Mouse (Mus musculus) midbrain, embryonic 16.5 days (tissue): ENCODE data around the gene Podn. TPM values are rescaled to one million over a fixed set of nuclear protein-coding genes. Genes with fewer than 3 reads are reported as not detected.

Experiments used
- ATAC-seq: fragments of 200-750 bp; cut with Nextera tagmentation; 2 replicates; pipeline ENCODE4 v1.8.0; 2017; ENCODE audit warnings: moderate TSS enrichment
- H3K27ac ChIP-seq: fragments of 300-500 bp; sonication (generic); 2 replicates; pipeline ENCODE4 v1.5.1; 2014; ENCODE audit warnings: mild to moderate bottlenecking, low read length, mixed read lengths
- H3K27me3 ChIP-seq: fragments of 300-500 bp; sonication (generic); 2 replicates; pipeline ENCODE4 v1.6.1; 2014; ENCODE audit warnings: low read depth, low read length, mixed read lengths; ENCODE audit not compliant: control insufficient read depth, insufficient read depth
- H3K36me3 ChIP-seq: fragments of 300-500 bp; sonication (generic); 2 replicates; pipeline ENCODE4 v1.6.1; 2014; ENCODE audit warnings: mild to moderate bottlenecking, low read length, moderate library complexity, mixed read lengths; ENCODE audit not compliant: control insufficient read depth, insufficient read depth
- H3K4me1 ChIP-seq: fragments of 300-500 bp; sonication (generic); 2 replicates; pipeline ENCODE4 v1.6.1; 2014; ENCODE audit warnings: mild to moderate bottlenecking, low read length, mixed read lengths; ENCODE audit not compliant: control insufficient read depth, insufficient read depth
- H3K4me2 ChIP-seq: fragments of 300-500 bp; sonication (generic); 2 replicates; pipeline ENCODE4 v1.6.1; 2014; ENCODE audit warnings: mild to moderate bottlenecking, low read length, mixed read lengths
- H3K4me3 ChIP-seq: fragments of 300-500 bp; sonication (generic); 2 replicates; pipeline ENCODE4 v1.5.1; 2014; ENCODE audit warnings: low read depth, mild to moderate bottlenecking, low read length, moderate library complexity, mixed read lengths
- H3K9ac ChIP-seq: fragments of 300-500 bp; sonication (generic); 2 replicates; pipeline ENCODE4 v1.6.1; 2014; ENCODE audit warnings: low read depth, low read length, mixed read lengths
- H3K9me3 ChIP-seq: fragments of 300-500 bp; sonication (generic); replicated peaks from 2 replicates; pipeline ENCODE4 v1.6.1; 2014; ENCODE audit warnings: mild to moderate bottlenecking, low read length, mixed read lengths; ENCODE audit not compliant: control insufficient read depth, poor library complexity, severe bottlenecking
- WGBS: fragments of 180-500 bp; shearing (Covaris S2); extraction: QIAGEN DNeasy Blood & Tissue Kit; methylation state at CpG from one replicate; pipeline ENCODE4 v1.1.7; 2014; 5-methylcytosine and 5-hydroxymethylcytosine counted together
- polyA plus RNA-seq: library from polyadenylated mRNA; unstranded; fragments of >200 nt; fragmentation: Nextera tagmentation; extraction: Ambion mirVana; gene quantifications from 2 replicates; pipeline ENCODE4 v1.2.1, GENCODE M21; 2015

Gene Podn
- polyA plus RNA-seq, 1 experiment from 2014 or later, result 0.51 TPM

DNA sequence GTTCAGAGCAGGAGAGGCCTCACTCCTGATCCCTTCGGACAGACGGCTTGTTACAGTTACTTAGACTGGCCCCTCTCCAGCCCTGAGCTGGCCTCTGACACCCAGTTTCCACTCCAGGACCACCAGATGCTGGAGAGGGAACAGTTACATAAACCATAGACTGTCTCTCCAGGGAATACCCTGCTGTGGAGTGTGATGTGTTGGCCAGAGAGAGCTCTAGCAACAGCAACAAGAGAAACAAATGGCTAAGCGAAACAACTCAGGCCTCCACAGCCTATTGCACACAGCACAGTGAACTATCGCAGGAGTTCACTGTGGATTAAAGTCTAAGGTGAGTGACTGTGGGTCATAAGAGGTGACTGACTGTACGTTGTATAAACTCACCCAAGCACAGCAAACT lies 71.6 kb downstream of the Podn start:
- no peak for ATAC-seq
- no peak overlapping the region for H3K9ac ChIP-seq
- H3K27ac ChIP-seq, result no peak overlapping the region
- peaks cover 3% of the 10 kb centered on the region for H3K27me3 ChIP-seq
- WGBS, result 57% methylated on average over 5 of the region's 5 CpGs
- H3K9me3 ChIP-seq, result no peaks in the 10 kb centered on the region
- no peak overlapping the region for H3K4me3 ChIP-seq
- H3K36me3 ChIP-seq, result no peaks in the 10 kb centered on the region
- H3K4me2 ChIP-seq, result no peak overlapping the region
- H3K4me1 ChIP-seq, result no peaks in the 10 kb centered on the region

GRCm38 (mm10) chr4:108023186-108023585 lies 73.1 kb downstream of the Podn start:
- Histone ChIP-seq H3K27ac (no peak overlapping the region), H3K4me2 (no peak overlapping the region), H3K9ac (no peak overlapping the region), H3K27me3 (no peaks in the 10 kb centered on the region; the same call in 1 of the 2 replicates), H3K9me3 (no peaks in the 10 kb centered on the region), H3K36me3 (no peaks in the 10 kb centered on the region), H3K4me1 (no peaks in the 10 kb centered on the region), H3K4me3 (no peak overlapping the region)
- ATAC-seq, result no peak
- WGBS, result 82% methylated on average over 4 of the region's 4 CpGs

- Histone ChIP-seq H3K27ac (no peak overlapping the region), H3K4me3 (no peak overlapping the region), H3K9ac (no peak overlapping the region), H3K4me2 (no peak overlapping the region), H3K9me3 (no peaks in the 10 kb centered on the region), H3K4me1 (no peaks in the 10 kb centered on the region), H3K36me3 (no peaks in the 10 kb centered on the region), H3K27me3 (no peaks in the 10 kb centered on the region)
- WGBS, result 83% methylated on average over 6 of the region's 6 CpGs
- ATAC-seq, result no peak
These were observed 76.1 kb downstream of the Podn start for GRCm38 (mm10) chr4:108020178-108020577.

DNA sequence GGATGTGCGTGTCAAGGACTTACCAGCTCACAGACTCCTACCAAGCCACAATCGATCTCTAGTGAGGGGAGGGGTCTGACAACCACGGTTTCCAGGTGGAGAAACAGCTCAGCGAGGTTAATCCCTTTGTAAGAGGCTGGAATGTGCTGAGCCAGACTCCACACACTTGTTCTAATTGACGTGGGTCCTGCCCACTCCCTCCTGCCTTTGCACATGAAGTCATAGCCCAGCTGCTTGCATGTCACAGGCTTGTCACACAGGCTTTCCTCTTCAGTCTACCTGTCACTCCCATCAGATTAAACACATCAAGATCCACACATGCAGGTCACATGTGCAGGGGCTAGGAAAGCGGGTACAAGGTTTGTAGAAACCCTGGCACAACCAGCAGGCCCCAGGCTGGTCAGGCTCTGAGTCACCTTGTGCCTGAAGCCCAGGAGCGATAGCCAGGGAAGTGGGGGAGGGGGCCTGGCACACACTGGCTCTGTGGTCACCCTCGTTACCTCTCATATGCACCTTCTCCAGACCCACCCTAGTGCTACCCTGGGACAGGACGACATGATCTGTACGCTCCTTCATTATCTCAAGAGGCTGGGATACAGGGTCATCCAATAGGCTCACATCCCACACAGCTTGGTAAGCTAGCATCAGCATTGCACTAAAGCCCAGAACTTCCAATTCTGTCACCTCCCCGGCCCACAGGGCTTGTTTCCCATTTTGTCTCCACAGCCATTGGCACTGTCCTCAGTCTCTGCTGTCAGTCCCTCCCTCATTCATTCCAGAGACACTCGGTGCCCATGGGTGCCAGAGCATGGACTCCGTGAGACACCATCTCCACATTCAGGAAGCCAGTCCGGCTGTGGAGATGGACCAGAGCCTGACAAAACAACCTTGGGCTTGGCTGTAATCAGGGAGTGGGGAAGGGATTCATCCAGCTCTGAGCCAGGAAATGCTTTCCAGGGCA lies 77.0 kb downstream of the Podn start:
- Histone ChIP-seq H3K36me3 (no peaks in the 10 kb centered on the region), H3K4me3 (no peak overlapping the region), H3K4me2 (no peak overlapping the region), H3K27me3 (no peaks in the 10 kb centered on the region), H3K27ac (no peak overlapping the region), H3K9me3 (no peaks in the 10 kb centered on the region), H3K4me1 (no peaks in the 10 kb centered on the region), H3K9ac (no peak overlapping the region)
- ATAC-seq, result peak; percentile 33; the same call in 1 of the 2 replicates
- WGBS, result 46% methylated on average over 14 of the region's 14 CpGs

- no peak for ATAC-seq
- no peak overlapping the region for H3K4me2 ChIP-seq
These were observed 77.9 kb downstream of the Podn start for GRCm38 (mm10) chr4:108018241-108018923.

DNA sequence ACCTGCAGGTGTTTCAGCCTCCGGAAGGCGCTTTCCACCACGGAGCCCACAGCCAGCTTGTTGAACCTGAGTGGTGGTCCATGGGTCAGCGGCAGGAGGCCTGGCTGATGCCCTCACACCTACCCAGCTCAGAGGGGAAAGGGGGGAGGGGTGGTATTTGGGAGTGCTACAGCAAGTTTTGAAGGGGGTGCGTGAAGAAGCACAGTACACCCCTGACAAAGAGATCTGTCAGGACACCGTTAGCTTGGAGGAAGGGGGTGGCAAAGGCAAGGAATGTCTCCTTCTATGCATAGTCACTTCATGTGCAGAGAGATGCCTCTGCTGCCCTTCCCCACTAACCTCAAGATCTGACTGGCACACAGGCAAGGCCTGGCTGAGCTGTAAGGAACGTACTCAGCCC lies 78.4 kb downstream of the Podn start:
- Histone ChIP-seq H3K27ac (no peak overlapping the region), H3K9me3 (no peaks in the 10 kb centered on the region), H3K4me2 (no peak overlapping the region), H3K4me3 (no peak overlapping the region), H3K27me3 (no peaks in the 10 kb centered on the region), H3K4me1 (no peaks in the 10 kb centered on the region), H3K36me3 (no peaks in the 10 kb centered on the region), H3K9ac (no peak overlapping the region)
- ATAC-seq, result no peak
- 84% methylated on average over 7 of the region's 7 CpGs for WGBS

More at GRCm38 (mm10) chr4:108018241-108018923, 77.9 kb downstream of the Podn start:
- Histone ChIP-seq H3K9me3 (no peaks in the 10 kb centered on the region), H3K36me3 (no peaks in the 10 kb centered on the region), H3K27me3 (no peaks in the 10 kb centered on the region), H3K4me1 (no peaks in the 10 kb centered on the region), H3K9ac (no peak overlapping the region), H3K27ac (no peak overlapping the region), H3K4me3 (no peak overlapping the region)
- WGBS, result 65% methylated on average over 10 of the region's 10 CpGs

DNA sequence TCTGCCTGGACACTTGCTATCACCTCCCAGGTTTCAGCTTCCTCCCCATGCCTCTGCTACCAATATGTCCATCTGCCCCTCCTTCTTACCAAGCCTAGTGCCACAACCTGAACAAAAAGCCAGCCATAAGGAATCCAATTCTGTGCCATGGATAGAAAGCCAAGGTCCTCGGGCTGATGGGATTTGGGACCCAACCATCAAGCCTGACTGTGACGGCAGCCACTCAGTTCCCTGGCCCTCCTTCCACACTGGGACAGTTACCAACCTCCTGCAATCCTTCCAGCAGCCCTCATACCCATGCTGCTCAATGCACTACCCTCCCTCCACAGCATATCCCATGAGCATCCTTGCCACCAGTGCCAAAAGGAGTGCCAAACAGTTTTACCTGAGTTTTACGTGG lies 79.9 kb downstream of the Podn start:
- Histone ChIP-seq H3K9ac (no peak overlapping the region), H3K36me3 (no peaks in the 10 kb centered on the region), H3K9me3 (no peaks in the 10 kb centered on the region), H3K27me3 (no peaks in the 10 kb centered on the region), H3K4me2 (no peak overlapping the region), H3K4me3 (no peak overlapping the region), H3K4me1 (no peaks in the 10 kb centered on the region), H3K27ac (no peak overlapping the region)
- 80% methylated on average over 3 of the region's 3 CpGs for WGBS
- no peak for ATAC-seq

GRCm38 (mm10) chr4:108015067-108015765 lies 81.0 kb downstream of the Podn start:
- no peaks in the 10 kb centered on the region for H3K9me3 ChIP-seq
- no peaks in the 10 kb centered on the region for H3K27me3 ChIP-seq
- no peak overlapping the region for H3K4me3 ChIP-seq
- no peaks in the 10 kb centered on the region for H3K36me3 ChIP-seq
- ATAC-seq, result no peak
- H3K4me2 ChIP-seq, result no peak overlapping the region
- H3K4me1 ChIP-seq, result no peaks in the 10 kb centered on the region
- no peak overlapping the region for H3K9ac ChIP-seq
- 54% methylated on average over 14 of the region's 14 CpGs for WGBS
- H3K27ac ChIP-seq, result no peak overlapping the region
